Mouse (Mus musculus) frontal cortex, postnatal 10 days (tissue): Measurements from ENCODE around the gene Map1b.
A peak's percentile ranks its signal among the peaks of the same experiment; 100 is the strongest.

ENCODE experiments used
- DNase-seq, 2 experiments: peaks; one replicate each; pipeline ENCODE4 v3.0.0; 2022; ENCODE audit warnings: low spot score in 2 of 2, mixed read lengths in 1 of 2

The Map1b gene

GRCm38 (mm10) chr13:99489175-99489574 is 27.2 kb downstream of the Map1b start:
- no peak for DNase-seq

GRCm38 (mm10) chr13:99485861-99486260 is 30.5 kb downstream of the Map1b start:
- no peak for DNase-seq

- no peak for DNase-seq
These were observed 31.0 kb downstream of the Map1b start for GRCm38 (mm10) chr13:99485331-99485733.

GRCm38 (mm10) chr13:99484905-99485304 is 31.4 kb downstream of the Map1b start:
- DNase-seq = no peak

- DNase-seq = no peak
These were observed 32.9 kb downstream of the Map1b start for GRCm38 (mm10) chr13:99483433-99483832.

- no peak for DNase-seq
These were observed 40.9 kb downstream of the Map1b start for GRCm38 (mm10) chr13:99475488-99475887.

- no peak for DNase-seq
These were observed 41.3 kb downstream of the Map1b start for GRCm38 (mm10) chr13:99475033-99475432.

- no peak for DNase-seq
These were observed 42.2 kb downstream of the Map1b start for GRCm38 (mm10) chr13:99474108-99474507.

- no peak for DNase-seq
These were observed 44.3 kb downstream of the Map1b start for GRCm38 (mm10) chr13:99472028-99472427.

GRCm38 (mm10) chr13:99470084-99470483 is 46.3 kb downstream of the Map1b start:
- no peak for DNase-seq

GRCm38 (mm10) chr13:99468267-99468666 is 48.1 kb downstream of the Map1b start:
- DNase-seq = no peak

GRCm38 (mm10) chr13:99466811-99467315 is 49.5 kb downstream of the Map1b start:
- DNase-seq = no peak

- DNase-seq = no peak
These were observed 50.3 kb downstream of the Map1b start for GRCm38 (mm10) chr13:99466064-99466463.

GRCm38 (mm10) chr13:99464551-99464950 is 51.8 kb downstream of the Map1b start:
- DNase-seq = no peak

- no peak for DNase-seq
These were observed 54.5 kb downstream of the Map1b start for GRCm38 (mm10) chr13:99461886-99462285.

GRCm38 (mm10) chr13:99459612-99460011 is 56.7 kb downstream of the Map1b start:
- DNase-seq = no peak

GRCm38 (mm10) chr13:99458658-99459386 is 57.5 kb downstream of the Map1b start:
- DNase-seq = peak; percentile 44 to 48

GRCm38 (mm10) chr13:99454977-99455376 is 61.4 kb downstream of the Map1b start:
- DNase-seq = no peak

- no peak for DNase-seq
These were observed 63.9 kb downstream of the Map1b start for GRCm38 (mm10) chr13:99452444-99452843.

- DNase-seq = no peak
These were observed 65.1 kb downstream of the Map1b start for GRCm38 (mm10) chr13:99451276-99451675.

GRCm38 (mm10) chr13:99450766-99451165 is 65.6 kb downstream of the Map1b start:
- DNase-seq = no peak

- DNase-seq = no peak
These were observed 66.8 kb downstream of the Map1b start for GRCm38 (mm10) chr13:99449547-99449946.

- no peak for DNase-seq
These were observed 68.1 kb downstream of the Map1b start for GRCm38 (mm10) chr13:99448278-99448677.
